Mouse (Mus musculus): ENCODE measurements around the gene Suds3.

Suds3 gene

GRCm38 (mm10) chr5:117115836-117116366 lies at the start of gene Suds3:
Gene Suds3 (minus strand): TSS chr5:117116113.
- DNase-seq (ENCODE audit: extremely low spot score, low spot score): peak; percentile 97

GRCm38 (mm10) chr5:117164923-117165322 lies 49.0 kb upstream of the Suds3 start:
- DNase-seq (ENCODE audit: extremely low spot score, low spot score): no peak

- no peak for DNase-seq (ENCODE audit: extremely low spot score, low spot score)
These were observed 48.6 kb upstream of the Suds3 start for GRCm38 (mm10) chr5:117164516-117164915.

GRCm38 (mm10) chr5:117163790-117164189 lies 47.9 kb upstream of the Suds3 start:
- no peak for DNase-seq (ENCODE audit: extremely low spot score, low spot score)

- DNase-seq (ENCODE audit: extremely low spot score, low spot score): peak; percentile 23
These were observed 44.6 kb upstream of the Suds3 start for GRCm38 (mm10) chr5:117160499-117160898.

- DNase-seq (ENCODE audit: extremely low spot score, low spot score): no peak
These were observed 43.9 kb upstream of the Suds3 start for GRCm38 (mm10) chr5:117159805-117160291.

- DNase-seq (ENCODE audit: extremely low spot score, low spot score): no peak
These were observed 43.4 kb upstream of the Suds3 start for GRCm38 (mm10) chr5:117159326-117159725.

- DNase-seq (ENCODE audit: extremely low spot score, low spot score): no peak
These were observed 42.6 kb upstream of the Suds3 start for GRCm38 (mm10) chr5:117158335-117159018.

GRCm38 (mm10) chr5:117153527-117154091 lies 37.7 kb upstream of the Suds3 start:
- peak; percentile 35 for DNase-seq (ENCODE audit: extremely low spot score, low spot score)

GRCm38 (mm10) chr5:117152944-117153343 lies 37.0 kb upstream of the Suds3 start:
- no peak for DNase-seq (ENCODE audit: extremely low spot score, low spot score)

GRCm38 (mm10) chr5:117150068-117150467 lies 34.2 kb upstream of the Suds3 start:
- no peak for DNase-seq (ENCODE audit: extremely low spot score, low spot score)

GRCm38 (mm10) chr5:117149054-117149942 lies 33.4 kb upstream of the Suds3 start:
- no peak for DNase-seq (ENCODE audit: extremely low spot score, low spot score)

GRCm38 (mm10) chr5:117147187-117148095 lies 31.5 kb upstream of the Suds3 start:
- DNase-seq (ENCODE audit: extremely low spot score, low spot score): no peak

GRCm38 (mm10) chr5:117146165-117146564 lies 30.3 kb upstream of the Suds3 start:
- DNase-seq (ENCODE audit: extremely low spot score, low spot score): no peak

GRCm38 (mm10) chr5:117143721-117144135 lies 27.8 kb upstream of the Suds3 start:
- DNase-seq (ENCODE audit: extremely low spot score, low spot score): no peak

GRCm38 (mm10) chr5:117140374-117140773 lies 24.5 kb upstream of the Suds3 start:
- no peak for DNase-seq (ENCODE audit: extremely low spot score, low spot score)

- no peak for DNase-seq (ENCODE audit: extremely low spot score, low spot score)
These were observed 23.9 kb upstream of the Suds3 start for GRCm38 (mm10) chr5:117139822-117140221.

GRCm38 (mm10) chr5:117138295-117138988 lies 22.5 kb upstream of the Suds3 start:
- no peak for DNase-seq (ENCODE audit: extremely low spot score, low spot score)

- no peak for DNase-seq (ENCODE audit: extremely low spot score, low spot score)
These were observed 21.7 kb upstream of the Suds3 start for GRCm38 (mm10) chr5:117137594-117137993.

- DNase-seq (ENCODE audit: extremely low spot score, low spot score): no peak
These were observed 21.1 kb upstream of the Suds3 start for GRCm38 (mm10) chr5:117137011-117137410.
